Mouse (Mus musculus) right cerebral cortex, adult 18-20 months (tissue): ENCODE data around the gene Mgat4a.

Experiments
- DNase-seq: peaks from one replicate; pipeline ENCODE4 v3.0.0; 2022; ENCODE audit warnings: mixed read lengths

Gene Mgat4a

DNA sequence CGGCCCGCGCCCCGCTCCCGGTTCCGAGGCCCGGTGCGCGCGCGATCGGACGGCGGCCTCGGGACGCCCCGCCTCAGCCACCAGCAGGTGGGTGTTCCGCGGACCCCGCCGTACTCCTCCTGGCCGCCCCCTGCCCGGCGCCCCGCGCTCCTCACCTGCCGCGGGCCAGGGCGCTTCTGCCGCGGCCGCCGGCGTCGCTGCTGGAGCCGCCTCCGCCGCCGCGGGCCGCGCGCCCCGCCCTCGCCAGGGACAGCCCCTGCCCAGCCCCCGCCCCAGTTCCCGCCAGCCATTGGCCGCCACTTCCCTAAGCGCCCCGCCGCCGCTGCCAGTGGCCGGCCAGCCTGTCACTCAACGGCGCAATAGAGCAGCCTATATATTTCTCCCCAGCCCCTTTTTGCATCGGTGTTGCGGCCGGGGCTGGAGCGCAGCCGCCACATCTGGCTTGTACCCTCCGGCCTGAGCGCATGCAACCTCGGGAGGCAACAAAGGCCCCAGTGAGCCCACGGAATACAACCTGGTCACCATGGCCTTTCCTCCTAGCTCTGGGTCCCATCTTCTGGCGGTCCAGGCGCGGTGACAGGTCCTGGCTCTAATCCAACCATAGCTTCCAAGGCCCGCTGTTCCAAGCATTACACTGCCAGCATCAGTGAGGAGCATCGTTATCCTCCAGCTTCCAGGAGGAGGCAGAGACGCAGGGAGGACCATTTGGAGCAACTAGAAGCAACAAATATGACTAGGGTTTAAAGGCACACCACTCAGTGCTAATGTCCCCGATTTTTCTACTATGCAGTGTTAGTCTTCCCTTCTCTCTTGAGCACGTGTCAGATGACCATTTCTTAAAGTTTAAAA is at the start of gene Mgat4a:
TSS of gene Mgat4a (minus strand) at position 207 of the 849 bp plus-strand sequence.
- DNase-seq, result peak; percentile 94

DNA sequence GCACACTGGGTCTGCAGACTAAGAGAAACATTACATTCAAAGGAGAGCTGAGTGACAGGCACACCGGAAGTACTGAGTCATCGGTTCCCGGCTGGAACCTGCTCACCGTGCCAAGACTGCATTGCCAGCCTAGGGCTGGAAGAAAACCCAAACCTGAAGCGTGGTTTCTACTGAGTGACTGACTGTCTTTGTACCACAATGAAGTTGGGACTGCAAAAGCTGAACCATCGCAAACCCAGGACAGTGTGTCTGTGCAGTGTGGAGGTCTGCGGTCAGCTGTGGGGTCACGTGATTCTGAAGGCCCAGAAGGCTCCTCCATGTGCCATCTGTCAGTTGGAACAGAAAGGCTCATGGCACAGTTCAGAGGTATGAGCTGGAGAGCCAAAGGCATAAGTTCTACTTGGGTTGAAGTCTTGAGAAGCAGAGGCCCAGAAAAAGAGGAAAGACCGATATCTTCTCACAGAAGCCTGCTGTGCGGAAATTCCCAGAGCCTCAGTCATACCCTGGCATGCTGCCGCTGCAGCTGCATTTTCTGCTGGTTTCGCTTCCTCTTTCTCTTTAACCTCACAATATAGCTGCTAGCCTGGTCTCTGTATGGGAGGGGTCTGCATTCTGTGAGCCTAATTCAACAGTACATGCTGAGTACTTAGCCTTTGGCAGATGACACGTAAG is 45.1 kb upstream of the Mgat4a start:
- peak; percentile 63 for DNase-seq

DNA sequence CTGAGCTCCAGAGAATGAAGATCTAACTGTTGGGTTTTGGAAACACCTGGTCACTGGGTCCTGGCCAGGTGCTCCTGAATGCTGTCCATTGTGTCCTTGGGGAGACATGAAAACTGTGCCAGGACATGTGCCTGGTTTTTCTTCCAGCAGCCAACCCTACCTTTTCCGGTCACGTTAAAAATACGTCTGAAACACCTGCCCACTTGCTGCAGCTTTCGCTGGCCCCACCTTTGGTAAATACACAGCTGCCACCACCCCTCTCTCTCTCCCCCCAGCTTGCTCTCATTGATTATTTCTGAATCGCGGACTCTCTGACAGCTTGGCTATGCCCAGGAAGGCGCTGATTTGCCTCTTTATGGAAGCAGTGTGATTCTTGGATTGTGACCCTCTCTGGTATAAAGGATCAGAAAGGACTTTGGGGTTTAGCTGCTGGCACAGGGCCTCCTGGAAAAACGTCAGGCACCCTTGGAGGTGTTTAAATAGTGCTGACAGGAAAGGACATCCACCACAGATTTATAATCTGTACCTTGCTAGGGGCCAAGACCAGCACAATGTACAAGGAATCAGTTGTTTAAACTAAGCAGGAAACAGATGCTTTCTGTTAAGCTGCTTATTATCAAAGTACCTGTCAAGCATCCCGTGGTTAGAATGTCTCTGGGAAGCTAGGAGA is 43.1 kb upstream of the Mgat4a start:
- no peak for DNase-seq

DNA sequence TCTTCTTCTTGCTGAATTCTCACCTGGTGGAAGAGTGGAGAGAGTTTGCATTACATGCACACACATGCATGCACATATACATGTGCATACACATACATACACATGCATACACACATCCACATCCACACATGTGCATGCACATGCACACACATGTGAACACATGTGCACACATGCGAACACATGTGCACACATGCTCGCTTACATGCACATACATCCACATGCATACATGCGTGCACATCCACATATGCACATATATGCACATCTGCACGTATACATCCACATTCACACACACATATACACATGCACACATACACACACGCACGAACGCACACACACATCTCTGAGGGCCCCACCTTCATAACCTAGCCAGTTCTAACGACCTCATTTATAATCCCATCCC is 42.4 kb upstream of the Mgat4a start:
- DNase-seq, result no peak

DNA sequence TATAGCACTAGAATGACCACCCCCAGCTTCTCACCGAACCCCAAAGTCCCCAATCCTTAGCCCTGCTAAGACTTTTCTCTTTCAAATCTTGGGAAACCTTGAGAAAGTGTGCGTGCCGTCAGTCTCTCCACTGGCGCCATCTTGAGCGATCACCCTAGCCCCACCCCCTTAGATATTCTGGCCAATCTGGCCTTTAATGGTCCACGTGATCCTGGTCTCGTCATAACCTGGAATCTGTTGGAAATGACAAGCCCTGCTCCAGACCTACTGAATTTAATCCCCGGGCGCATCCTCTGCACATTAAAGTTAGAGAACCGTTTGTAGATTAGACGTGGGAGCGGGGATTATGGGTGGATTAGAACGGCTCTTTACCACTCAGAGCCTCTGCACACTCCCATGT is 38.9 kb upstream of the Mgat4a start:
- DNase-seq, result no peak

DNA sequence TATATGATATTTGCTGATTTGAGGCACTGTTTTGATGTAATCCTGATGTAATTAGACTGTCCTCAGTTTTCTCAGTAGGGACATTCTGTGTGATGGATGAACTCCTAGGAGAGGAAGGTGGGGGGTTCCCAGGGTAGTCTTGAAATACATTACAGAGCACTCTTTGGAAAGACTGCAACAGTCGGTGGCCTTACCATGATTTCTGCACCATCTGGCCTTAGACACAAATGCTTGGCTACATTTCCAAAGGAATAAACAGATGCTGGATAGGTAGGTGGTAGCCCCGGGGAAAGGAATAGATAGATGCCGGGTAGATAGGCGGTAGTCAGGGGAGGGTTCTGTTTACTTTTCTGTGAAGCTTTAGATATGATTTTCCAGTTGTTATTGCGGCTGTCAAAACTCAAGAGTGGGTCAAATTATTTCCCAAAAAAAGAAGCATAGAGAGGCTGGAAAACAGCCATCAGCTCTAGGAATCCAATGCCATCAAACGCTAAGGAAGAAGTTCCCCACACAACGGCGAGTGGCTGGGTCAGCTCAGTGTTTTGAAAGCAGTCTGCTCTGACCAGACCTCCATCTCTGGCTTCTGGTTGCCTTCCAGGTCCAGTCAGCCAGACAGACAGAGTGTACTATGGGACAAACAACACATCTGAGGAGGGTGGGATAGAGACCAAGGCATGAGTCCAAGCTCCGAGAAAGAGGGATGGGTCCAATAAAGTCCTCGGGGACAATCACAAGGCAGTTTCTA is 31.9 kb upstream of the Mgat4a start:
- no peak for DNase-seq

DNA sequence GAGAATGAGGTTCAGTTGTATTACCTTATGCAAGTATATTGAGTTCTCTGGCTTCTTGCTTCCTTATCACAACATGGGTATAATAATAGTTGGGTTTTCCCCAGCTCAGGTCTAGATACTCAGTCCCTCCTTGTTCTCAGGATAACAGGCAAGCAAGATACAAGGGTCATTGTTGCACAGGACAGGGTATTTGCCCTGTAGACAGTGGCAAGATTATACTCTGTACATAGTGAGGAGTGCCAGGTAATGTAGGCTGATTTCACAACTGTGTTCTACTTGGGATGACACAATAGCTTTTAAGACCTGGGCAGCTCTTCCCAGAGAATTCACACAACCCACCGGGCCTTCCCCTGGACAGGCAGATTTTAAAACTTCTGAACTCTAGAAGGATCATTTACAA is 27.6 kb upstream of the Mgat4a start:
- no peak for DNase-seq

DNA sequence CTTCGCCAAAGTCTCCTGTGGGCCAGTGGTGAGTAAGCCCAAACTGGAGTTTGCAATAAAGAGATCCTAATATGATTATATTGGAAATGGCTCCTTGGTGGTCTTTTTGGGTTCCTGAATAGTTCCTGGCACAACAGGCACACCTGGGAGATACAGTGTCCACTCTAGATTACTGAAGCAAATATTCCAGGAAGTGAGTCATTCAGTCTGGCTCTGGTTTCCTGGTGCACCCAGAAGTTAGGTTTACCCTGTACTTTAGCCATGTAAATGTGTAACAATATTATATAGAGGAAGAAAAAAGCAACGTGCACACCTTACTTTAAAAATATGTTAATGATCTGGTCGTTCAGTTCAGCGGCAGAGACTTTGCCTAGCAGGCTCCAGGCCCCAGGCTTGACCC is 25.9 kb upstream of the Mgat4a start:
- DNase-seq, result no peak

DNA sequence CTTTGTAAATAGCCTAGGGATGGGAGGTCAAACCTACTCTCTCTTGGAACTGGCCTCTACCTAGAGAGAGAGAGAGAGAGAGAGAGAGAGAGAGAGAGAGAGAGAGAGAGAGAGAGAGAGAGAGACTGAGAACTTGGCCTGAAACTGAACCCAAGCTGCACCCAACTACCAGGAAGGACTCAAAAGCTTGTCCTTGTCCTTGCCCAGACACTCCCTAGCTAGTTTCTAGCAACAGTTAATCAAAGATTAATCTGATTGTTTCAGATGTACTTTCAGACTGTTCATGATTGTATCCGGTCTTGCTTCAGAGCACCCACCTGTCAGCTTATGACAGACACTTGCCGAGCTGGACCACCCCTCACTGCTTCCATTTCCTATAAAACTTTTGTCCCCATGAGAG is 25.5 kb upstream of the Mgat4a start:
- DNase-seq, result no peak

DNA sequence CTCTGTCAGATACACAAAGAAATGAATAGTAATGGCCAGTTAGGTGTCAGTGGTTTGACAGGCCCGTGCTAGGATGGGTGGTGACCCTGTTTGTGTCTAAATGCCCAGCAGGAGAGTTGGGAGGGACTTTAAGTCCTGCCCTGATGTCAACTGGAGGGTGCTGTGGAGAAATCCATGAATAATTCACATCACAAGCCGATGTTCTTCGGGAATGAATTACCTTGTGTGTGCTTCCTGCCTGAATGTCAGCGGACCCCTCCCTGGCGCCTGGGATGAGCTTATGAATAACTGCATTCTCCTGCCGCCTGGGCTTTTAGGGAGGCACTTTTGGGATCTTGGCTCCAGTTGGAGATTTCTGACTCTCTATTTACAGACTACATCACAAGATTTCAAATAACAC is 24.6 kb upstream of the Mgat4a start:
- no peak for DNase-seq

DNA sequence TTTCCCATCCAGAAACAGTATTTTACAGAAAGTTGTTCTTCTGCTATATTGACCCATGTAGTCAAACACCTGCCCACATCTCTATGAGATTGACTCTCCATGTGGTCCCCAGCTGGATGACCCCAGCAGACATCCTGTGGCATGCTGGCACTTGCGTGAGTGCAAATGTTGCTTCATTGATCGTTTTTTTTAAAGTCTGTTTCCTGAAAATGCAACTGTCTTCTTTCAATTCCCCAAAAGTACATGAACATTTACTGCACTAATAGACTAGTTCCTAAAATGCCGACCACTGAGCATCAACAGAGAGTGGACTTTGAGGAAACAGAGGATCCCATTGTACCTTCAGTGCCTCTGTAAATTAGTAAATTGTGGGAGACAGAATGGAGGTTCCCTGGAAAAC is 21.1 kb upstream of the Mgat4a start:
- no peak for DNase-seq

DNA sequence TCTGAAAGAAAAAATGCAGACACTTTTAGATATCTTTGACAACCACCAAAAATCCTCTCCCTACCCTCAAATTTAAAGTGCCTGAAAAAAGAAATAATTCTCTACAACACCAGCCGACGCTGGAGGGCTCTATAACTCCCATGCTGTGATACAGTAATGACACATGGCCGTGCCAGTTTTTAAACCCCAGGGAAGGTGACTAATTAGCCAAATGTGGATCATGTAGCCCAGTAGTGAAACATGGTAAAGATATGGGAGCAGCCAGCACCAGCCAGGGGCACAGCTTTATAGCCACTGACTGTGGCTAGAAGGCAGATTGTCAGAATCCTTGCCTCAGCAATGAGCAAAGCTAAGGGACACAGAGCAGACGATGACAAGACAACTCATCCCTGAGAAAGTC is 19.5 kb upstream of the Mgat4a start:
- no peak for DNase-seq

DNA sequence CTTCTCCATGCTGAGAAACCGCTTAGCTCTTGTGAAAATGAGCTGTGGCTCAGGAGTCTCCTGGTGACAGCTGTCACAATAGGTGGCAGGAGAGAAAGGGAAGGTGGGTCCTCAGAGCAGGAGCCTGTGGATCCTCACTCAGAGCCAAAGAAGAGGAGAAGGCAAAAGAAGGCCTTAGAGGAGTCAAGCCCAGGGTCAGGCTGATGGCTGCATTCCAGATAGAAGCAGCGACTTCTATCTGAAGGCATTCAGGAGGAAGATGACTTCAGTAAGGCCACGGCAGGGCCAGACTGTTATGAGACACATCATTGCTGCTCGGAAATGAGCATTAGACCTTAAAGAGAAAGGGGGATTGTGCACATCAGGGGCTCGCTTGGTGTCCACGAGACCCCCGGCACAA is 11.2 kb upstream of the Mgat4a start:
- DNase-seq, result no peak

DNA sequence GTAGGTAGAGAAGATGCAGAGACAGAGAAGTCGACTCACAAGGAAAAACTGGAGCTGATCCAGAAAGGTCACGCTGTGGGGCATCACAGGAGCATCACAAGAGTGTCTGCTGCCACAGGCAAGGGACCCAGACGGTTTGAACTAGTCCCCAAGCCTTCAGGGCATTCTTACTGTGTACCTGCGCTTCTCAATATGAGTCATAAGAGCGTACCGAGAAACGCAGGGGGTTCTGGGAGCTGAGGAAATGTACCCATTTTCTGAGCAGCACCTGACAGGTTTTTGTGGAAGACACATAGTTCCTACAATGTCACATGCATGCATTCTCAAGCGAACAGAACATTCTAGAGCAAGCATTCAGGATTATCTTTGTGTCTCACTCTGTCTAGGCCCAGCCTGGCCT is 8.7 kb upstream of the Mgat4a start:
- no peak for DNase-seq

DNA sequence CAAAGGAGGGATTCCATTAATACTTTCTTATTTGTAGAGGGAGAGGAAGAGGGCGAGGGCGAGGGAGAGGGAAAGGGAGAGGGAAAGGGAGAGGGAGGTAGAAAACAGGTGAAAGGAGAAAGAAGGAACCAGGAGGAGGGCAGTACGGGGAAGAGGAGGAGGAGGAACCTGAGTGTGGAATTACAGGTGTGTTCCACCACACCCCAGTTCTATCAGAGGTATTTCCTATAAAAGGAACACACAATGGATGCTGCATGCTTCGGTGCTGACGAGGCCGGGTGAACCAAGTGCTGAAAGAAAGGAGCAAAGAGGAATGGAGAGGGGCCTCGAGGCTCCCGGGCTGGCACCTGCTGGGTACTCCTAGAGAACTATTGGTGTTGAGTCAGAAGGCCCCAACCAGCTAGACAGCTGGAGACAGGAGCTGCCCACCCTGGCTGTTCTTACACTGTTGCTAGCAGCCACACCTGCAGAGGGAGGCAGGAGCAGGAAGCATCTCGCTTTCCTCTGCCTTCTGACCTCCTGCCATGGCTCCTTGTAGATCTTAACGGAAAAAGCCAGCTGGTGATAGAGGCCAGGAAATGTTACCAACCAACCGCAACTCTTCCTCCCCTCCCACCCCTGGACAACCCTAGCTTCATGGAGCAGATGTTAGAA is 5.7 kb upstream of the Mgat4a start:
- no peak for DNase-seq

DNA sequence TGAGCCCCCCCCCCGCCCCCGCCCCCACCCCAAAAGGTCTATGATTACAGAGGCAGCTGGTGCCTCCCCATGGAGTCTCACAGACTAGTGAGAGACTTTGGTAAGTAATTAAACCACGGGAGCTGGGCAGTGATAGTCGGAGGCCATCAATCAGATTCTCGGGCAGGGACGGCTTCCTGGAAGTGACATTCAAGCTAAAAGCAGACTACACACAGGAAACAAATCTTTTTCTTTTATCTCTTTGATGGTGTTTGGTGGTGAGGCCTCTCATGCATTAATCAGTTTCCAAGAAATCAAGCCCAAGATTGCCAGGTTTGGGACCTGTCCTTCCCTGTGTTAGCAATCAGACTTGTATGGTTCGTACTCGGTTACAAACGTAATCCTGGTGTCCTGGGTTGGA is 3.4 kb upstream of the Mgat4a start:
- no peak for DNase-seq

DNA sequence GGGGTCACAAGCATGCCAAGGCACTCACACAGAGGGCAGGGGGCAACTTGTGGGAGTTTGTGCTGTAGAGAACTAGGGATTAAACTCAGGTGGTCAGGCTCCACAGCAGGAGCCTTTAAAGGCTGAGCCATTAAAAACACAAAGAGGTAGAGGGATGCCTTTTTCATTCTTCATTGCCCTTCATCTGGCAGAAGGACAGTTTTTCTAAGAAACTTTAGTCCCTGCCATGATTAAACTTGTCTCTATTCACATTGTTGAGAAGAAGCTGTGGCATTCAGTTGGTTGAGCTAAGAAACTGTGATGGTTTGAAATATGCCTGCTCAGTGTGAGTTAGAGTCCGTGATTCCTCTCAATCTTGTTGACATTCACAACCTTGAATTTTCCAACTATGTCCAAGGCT is 2.2 kb upstream of the Mgat4a start:
- DNase-seq, result no peak

DNA sequence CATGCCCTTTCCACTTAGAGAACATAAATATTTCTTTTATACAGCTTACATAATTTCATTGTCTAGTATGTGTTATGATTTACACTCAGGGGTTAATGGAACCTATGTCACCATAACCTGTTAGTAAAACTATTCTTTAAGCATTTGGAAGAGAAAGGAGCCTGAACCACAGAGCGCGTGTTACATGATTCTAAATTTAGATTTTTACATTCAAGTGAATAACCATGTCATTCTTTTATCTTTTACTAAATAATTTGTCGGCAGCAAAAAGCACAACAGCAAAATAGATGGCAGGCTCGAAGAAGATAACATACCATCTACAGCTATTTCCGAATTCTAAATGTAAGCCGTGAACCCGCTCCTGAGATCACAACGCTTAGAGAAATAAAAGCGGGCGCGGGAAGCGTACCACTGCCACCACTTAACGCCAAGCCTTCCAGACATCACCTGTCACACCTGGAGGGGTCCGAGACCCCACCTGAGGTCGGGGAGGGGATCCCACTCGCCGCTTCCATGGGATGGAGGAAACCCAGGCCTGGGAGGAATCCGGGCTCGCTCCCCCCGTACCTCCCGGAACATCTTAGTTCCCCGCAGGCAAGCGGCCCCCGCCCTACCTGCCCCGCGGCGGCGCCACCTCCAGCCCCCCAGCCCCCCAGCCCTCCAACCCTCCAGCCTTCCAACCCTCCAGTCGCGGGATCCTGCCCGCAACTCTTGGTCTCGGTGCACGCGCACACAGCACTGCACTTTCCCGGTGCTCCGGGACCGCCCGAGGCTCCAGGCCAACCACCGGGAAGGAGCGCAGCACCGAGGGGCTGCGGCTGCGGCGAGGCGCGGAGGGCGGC is 627 bp downstream of the Mgat4a start:
- peak; percentile 29 for DNase-seq

DNA sequence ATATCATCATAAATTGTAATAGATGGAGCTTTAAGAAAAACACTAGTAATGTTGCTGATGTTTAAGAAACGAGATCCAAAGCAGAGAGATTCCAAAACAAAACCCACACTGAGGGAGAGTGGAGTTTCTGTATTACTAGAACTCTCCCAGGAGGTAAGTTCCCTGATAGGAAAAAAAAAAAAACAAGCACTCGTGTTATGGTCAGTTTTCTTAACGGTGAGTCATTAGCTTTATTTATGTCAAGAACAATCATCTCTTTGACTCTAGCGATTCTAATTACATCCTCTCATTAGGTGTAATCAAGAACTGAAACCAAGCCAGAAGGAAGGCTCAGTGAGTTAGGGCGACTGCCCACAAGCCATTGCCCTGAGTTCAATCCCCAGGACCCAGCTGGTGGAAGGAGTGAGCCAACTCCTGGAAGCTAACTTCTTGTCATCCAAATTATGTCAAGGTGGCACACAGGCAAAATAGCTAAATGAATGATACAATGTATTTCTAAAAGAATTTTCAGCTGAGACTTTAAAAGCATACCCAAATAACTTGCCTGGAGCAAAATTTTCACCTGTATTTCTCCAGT is 6.2 kb downstream of the Mgat4a start:
- no peak for DNase-seq

DNA sequence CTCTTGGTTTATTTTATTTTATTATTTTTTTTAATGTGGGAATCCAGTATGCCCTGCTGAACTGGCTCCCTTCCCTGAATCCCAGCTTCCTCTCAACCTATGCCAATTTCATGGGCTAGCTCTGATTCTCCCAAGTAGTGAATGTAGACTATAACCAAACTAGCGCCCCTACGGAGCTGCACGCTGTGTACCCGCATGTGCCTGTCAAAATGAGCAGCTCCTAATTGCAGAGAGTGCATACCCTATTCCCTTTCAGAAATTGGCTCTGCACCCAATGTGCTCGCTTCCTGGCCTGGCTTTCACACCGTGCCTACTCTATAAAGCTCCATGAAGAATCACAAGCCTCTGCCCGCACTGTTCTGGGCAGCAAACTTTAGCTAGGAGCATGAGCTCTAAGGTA is 7.6 kb downstream of the Mgat4a start:
- DNase-seq, result no peak

DNA sequence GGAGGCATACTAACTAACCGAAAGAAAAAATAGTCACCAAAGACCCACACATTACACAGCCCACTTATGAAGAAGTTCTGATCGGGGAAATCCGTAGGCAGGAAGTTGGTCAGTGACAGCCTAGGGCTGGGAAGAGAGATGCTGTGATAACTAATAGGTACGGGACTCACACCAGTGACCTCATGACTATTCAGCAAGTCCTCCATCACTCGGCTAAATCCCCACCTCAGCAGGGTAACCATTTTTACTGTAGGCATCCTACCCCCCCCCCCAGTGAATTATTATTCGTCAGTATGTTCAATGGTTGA is 8.3 kb downstream of the Mgat4a start:
- DNase-seq, result no peak
